Mouse (Mus musculus) brain, embryonic 14.5 days (tissue): ENCODE measurements at regions not wholly inside any gene's neighbourhood (a gene's known extent, or its start where the extent isn't known, plus 50 kb on each side); places are given as distances from the start of the nearest gene placed in this dataset.

Experiments
- CTCF ChIP-seq: fragments of 200-500 bp; IDR thresholded peaks from 2 replicates; pipeline ENCODE4 v1.5.1; 2012; ENCODE audit warnings: inconsistent platforms, mild to moderate bottlenecking, moderate library complexity, borderline replicate concordance; ENCODE audit not compliant: insufficient read depth, insufficient read length; ENCODE audit errors: extremely low read depth
- POLR2A ChIP-seq: fragments of 200-500 bp; IDR thresholded peaks from 2 replicates; pipeline ENCODE4 v1.6.1; 2012; ENCODE audit warnings: mild to moderate bottlenecking, inconsistent platforms, borderline replicate concordance; ENCODE audit not compliant: poor library complexity, insufficient read depth, insufficient read length, severe bottlenecking; ENCODE audit errors: extremely low read depth

GRCm38 (mm10) chr17:14544343-14545002 is 149.6 kb downstream of the Thbs2 start:
- TF ChIP-seq CTCF (no peak), POLR2A (no peak)
